Mouse (Mus musculus) cerebellum, adult 11 months (tissue): ENCODE measurements around the gene Kif21b.
A peak's percentile ranks its signal among the peaks of the same experiment; 100 is the strongest.

ENCODE experiments used
- DNase-seq: peaks from one replicate; pipeline ENCODE4 v3.0.0; 2022

The Kif21b gene

GRCm38 (mm10) chr1:136160297-136160696, 29.1 kb downstream of the Kif21b start:
- no peak for DNase-seq

- DNase-seq = no peak
Measured at GRCm38 (mm10) chr1:136160930-136161329, 29.7 kb downstream of the Kif21b start.

GRCm38 (mm10) chr1:136161333-136161921, 30.2 kb downstream of the Kif21b start:
- no peak for DNase-seq

DNA sequence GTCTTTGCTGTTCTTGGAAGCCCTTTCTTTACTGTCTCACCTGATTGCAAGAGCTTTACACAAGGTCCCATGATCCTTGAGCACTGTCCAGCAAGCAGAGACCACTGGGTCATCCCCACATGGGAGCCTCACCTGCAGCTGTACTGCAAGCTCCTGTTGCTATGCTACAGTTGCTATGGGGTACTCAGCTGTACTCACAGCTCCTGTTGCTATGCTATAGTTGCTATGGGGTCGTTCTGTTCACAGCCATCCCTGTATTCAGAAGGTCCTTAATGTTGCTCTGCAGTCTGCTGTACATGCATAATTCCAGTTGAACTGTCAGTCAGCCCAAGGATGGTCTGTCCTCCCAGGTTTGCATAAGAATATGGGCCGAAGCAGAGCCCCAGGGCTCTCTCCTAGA, 34.2 kb downstream of the Kif21b start:
- no peak for DNase-seq

DNA sequence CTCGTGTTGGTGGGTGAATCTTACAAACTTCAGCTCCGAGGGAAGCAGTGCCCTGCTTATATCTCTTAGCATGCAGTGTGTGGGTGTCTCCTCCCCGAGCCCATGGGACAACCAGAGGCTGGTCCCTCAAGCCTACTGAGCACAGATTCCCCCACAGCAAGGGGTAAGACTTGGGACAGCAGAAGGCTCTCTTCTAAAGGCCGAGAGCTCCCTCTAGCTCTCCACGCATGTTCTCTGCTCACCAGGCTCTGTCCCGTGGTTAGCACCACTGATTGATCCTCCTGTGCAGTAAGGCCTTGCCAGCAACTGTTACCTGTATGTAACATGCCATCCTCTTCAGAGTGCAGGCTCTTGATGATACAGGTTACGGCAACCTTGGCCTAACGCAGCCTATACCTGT, 36.5 kb downstream of the Kif21b start:
- DNase-seq = no peak

GRCm38 (mm10) chr1:136170109-136170508, 38.9 kb downstream of the Kif21b start:
- DNase-seq = peak; percentile 62

- no peak for DNase-seq
Measured at GRCm38 (mm10) chr1:136172696-136173095, 41.5 kb downstream of the Kif21b start.

GRCm38 (mm10) chr1:136174101-136174606, 43.0 kb downstream of the Kif21b start:
- DNase-seq = no peak

DNA sequence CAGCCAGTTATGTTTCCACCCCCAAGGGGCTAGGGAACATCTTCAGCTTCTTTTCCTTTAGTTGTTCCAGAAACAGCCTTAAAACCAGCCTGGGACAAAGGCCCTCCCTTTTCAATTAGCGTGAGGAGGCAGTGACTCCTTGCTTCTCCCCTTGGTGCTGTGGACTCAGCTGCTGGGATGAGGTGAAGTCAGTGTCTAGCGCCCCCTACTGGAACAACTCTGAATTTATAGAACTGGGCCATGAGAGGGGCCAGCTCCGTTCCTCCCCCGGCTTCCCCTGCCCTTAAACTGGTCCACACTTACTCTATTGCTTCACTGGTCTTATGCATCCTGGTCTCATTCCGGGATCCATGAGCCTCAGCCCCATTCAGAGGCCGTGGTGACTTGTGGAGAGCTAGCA, 44.0 kb downstream of the Kif21b start:
- peak; percentile 28 for DNase-seq

- no peak for DNase-seq
Measured at GRCm38 (mm10) chr1:136177085-136177484, 45.9 kb downstream of the Kif21b start.

- no peak for DNase-seq
Measured at GRCm38 (mm10) chr1:136178741-136179140, 47.6 kb downstream of the Kif21b start.

DNA sequence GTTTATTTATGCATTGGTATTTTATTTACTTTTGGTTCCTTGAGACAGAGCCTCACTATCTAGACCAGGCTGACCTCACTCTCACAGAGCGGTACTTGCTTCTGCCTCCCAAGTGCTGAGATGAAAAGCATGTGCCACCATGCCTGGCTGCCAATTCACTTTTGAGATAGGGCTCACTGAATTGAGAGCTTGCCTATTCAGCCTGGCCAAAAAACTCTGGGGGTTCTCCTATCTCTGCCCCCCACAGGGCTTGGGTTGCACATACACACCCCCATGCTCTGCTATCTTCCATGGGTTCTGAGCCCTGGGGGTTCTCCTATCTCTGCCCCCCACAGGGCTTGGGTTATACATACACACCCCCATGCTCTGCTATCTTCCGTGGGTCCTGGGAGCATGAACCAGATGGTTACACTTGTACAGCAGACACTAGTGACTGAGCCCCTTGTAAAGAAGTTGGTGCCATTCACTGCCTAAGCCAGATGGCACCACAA, 48.4 kb downstream of the Kif21b start:
- no peak for DNase-seq

DNA sequence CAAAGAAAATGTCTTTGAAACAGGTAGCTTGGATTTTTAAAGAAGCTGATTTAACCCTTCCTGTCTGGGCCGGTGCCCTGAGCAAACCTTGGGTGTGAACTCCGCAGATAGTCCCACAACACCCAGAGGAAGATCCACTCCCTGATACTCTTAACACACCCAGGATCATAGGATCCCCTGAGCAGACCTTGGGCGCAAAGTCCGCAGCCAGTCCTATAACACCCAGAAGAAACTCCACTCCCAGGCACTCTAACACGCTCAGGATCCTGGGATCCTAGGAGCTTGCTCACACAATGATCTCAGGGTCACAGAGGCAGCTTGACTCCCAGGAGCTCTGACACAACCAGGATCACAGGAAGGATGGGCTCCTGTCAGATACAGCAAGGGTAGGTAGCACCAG, 58.8 kb downstream of the Kif21b start:
- DNase-seq = no peak

DNA sequence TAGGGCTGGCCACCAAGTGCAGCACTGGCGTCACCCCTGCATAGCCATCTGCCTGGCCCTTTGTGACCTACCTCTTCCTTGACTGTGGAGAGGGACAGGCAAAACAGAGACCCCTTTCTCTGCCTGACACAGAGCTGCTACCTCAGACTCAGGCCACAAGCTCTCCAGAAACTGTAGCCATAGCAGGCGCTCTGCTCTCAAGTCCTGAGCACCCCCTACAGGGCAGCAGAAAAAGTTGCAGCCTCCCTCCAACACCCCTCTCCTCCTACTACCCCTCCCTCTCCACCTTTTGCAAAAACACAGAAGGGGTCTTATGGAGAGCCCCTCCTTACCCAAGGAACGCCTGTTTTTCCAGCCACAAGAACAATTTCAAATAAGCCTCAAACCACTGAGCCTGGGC, 81.6 kb downstream of the Kif21b start, which contains the start of gene Mroh3:
Mroh3 (minus strand) TSS at position 26 of the 400 bp plus-strand sequence.
- no peak for DNase-seq

- DNase-seq = no peak
Measured at GRCm38 (mm10) chr1:136214304-136214703, 83.1 kb downstream of the Kif21b start.

GRCm38 (mm10) chr1:136220037-136220871, 89.1 kb downstream of the Kif21b start:
- no peak for DNase-seq

- DNase-seq = no peak
Measured at GRCm38 (mm10) chr1:136222386-136222785, 91.2 kb downstream of the Kif21b start.

- DNase-seq = no peak
Measured at GRCm38 (mm10) chr1:136223758-136224342, 92.7 kb downstream of the Kif21b start.

DNA sequence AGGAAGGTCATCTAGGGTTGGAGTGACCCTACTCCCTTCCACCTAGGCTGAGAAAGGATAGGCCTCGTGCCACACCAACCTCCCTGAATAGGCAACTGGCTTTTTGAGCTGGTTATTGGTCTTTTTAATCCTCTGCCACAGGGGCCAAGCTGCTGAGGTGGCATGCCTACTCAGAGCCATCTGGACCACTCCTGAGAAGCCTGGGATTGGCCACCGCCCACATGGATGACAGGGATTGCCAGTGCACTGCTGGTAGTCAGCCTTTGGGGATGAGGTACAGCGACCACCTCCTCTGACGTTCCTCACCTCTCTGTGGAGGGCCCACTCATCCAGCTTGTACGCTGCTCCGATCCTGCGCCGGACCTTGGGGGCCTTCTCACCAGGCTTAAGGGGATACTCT, 94.7 kb downstream of the Kif21b start:
- DNase-seq = no peak

DNA sequence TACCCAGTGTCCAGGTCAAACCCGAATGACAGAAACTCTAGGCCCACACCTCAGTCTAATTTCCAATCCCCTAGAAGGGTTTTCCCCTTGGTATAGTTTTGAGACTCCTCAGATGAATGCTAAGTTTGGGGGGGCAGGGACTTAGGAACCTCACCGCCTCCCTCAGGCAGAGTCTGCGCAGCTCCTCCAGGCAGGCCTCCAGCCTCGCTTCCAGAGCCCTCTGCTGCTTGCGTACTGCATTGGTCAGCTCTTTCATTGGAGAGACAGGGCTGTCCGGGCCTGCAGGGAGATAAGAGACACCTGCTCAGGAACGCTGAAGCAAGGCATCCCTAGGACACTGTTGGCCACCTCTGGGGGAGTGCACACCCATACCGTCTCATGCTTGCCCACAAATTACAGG, 95.4 kb downstream of the Kif21b start:
- no peak for DNase-seq
